21 mouse cellular contexts compared by ENCODE assay signal in genomic region chr11:55236815-55237214, GRCm38 (mm10). TPM values are rescaled to one million over a fixed set of nuclear protein-coding genes. Genes with fewer than 3 reads are reported as not detected.
"Had no signal": no experiment of that assay in that cellular context is flagged by ENCODE, and none has a peak within 500 bp of the region (broad histone marks: within the 10 kb centered on the region; RNA-seq: fewer than 3 reads in every experiment).

No protein-coding gene starts in this region.

- H3K27me3 ChIP-seq: kidney, embryonic 15.5 days; limb, embryonic 12.5 days; limb, embryonic 15.5 days had no signal

- ATAC-seq: liver, postnatal 0 days had no signal

- H3K4me3 ChIP-seq: kidney, embryonic 15.5 days; limb, embryonic 12.5 days; limb, embryonic 15.5 days had no signal

- DNase-seq: kidney, adult 11 months; kidney, adult 8-10 months; kidney, postnatal 14 days; kidney, postnatal 4 days; left cerebral cortex, postnatal 4 days; liver, postnatal 0 days; lung, embryonic 14.5 days; lung, postnatal 10 days; lung, postnatal 36 days; midbrain, embryonic 14.5 days; right cerebral cortex, adult 18-20 months; right cerebral cortex, postnatal 25 days; spleen, adult 18-20 months; thymus, postnatal 25 days had no signal

- H3K9me3 ChIP-seq: kidney, embryonic 15.5 days; limb, embryonic 12.5 days; limb, embryonic 15.5 days had no signal

- H3K4me1 ChIP-seq: kidney, embryonic 15.5 days; limb, embryonic 12.5 days; limb, embryonic 15.5 days had no signal

- H3K4me2 ChIP-seq: kidney, embryonic 15.5 days; limb, embryonic 12.5 days; limb, embryonic 15.5 days; liver, embryonic 11.5 days; lung, embryonic 14.5 days; midbrain, embryonic 11.5 days had no signal

- H3K9ac ChIP-seq: kidney, embryonic 15.5 days; limb, embryonic 12.5 days; limb, embryonic 15.5 days; liver, embryonic 14.5 days; liver, postnatal 0 days; lung, embryonic 14.5 days had no signal

- H3K27ac ChIP-seq: kidney, embryonic 15.5 days; limb, embryonic 12.5 days; limb, embryonic 15.5 days; liver, embryonic 14.5 days had no signal

RNA-seq across cellular contexts. Expression of gene Slc36a2, which starts 51.9 kb away (rescaled TPM):
- total RNA-seq: megakaryocyte-erythroid progenitor cell, adult 5-6 weeks had no signal
- polyA plus RNA-seq: midbrain, embryonic 11.5 days had no signal
